Mouse (Mus musculus) embryonic fibroblast, embryonic 13.5 days (primary cell): ENCODE results near the gene Xpo6.

Source experiments
- CTCF ChIP-seq: IDR thresholded peaks from 2 replicates; pipeline ENCODE4 v1.5.1; 2011; ENCODE audit warnings: mild to moderate bottlenecking, control low read depth, low read length, moderate library complexity, borderline replicate concordance; ENCODE audit not compliant: insufficient read depth
- POLR2A ChIP-seq: IDR thresholded peaks from 2 replicates; pipeline ENCODE4 v1.6.1; 2011; ENCODE audit warnings: low read depth, mild to moderate bottlenecking, control low read depth, low read length, moderate library complexity

GRCm38 (mm10) chr7:126053618-126054017 is 146.7 kb downstream of the Xpo6 start:
- no peak for TF ChIP-seq POLR2A
- TF ChIP-seq CTCF, result no peak
